Mouse (Mus musculus) testis, adult 2 months (tissue): ENCODE results near the gene Psmd2.

Source experiments
- CTCF ChIP-seq: fragments of 200-500 bp; IDR thresholded peaks from 2 replicates; pipeline ENCODE4 v1.5.1; 2012; ENCODE audit warnings: low read depth, mild to moderate bottlenecking, inconsistent platforms, low read length, moderate library complexity; ENCODE audit not compliant: control insufficient read depth, insufficient read depth, insufficient replicate concordance
- POLR2A ChIP-seq: fragments of 200-500 bp; IDR thresholded peaks from 2 replicates; pipeline ENCODE4 v1.6.1; 2012; ENCODE audit warnings: low read depth, mild to moderate bottlenecking, inconsistent platforms, low read length, moderate library complexity; ENCODE audit not compliant: control insufficient read depth

DNA sequence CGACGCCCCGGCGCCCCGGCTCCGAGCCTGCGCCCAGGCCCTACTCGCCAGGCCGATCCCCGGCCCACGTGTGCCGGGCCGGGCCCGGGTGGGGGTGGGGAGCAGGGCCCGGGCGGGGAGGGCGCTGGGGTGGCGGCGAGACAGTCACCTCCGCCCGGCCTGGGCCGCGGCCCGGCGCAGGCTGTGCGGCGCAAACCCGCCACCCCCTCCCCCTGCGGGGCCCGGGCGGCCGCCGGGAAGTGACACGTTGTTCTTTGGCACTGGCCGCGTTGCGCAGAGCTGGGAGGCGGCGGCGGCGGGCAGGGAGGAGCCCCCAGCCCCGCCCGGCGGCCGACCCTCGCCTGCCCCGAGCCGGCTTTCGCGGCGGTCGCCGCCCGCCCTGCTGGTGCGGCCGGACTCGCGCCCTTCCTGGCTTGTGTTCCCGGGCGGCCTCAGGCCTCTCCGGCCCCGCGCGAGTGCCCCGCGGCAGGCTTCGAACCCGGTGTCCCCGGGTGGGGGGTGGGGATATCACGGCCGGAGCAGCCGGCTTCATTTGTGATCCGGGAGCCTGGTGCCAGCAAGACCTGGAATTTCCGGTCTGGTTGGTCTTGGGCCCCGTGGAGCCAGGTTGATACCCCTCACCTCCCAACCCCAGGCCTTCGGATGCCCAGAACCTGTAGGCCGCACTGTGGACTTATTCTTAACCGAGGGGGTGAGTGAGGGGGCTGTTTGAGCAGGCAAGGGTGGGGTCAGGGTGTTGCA lies 21.7 kb downstream of the Psmd2 start:
- TF ChIP-seq CTCF (no peak), POLR2A (no peak)
